Mouse (Mus musculus) liver, adult (tissue): ENCODE data around the gene Otor.

Source experiments
- GATA4 ChIP-seq: IDR thresholded peaks from 2 replicates; pipeline ENCODE4 v1.6.1; 2014; ENCODE audit warnings: mild to moderate bottlenecking, low read length; ENCODE audit not compliant: insufficient replicate concordance

Gene Otor

DNA sequence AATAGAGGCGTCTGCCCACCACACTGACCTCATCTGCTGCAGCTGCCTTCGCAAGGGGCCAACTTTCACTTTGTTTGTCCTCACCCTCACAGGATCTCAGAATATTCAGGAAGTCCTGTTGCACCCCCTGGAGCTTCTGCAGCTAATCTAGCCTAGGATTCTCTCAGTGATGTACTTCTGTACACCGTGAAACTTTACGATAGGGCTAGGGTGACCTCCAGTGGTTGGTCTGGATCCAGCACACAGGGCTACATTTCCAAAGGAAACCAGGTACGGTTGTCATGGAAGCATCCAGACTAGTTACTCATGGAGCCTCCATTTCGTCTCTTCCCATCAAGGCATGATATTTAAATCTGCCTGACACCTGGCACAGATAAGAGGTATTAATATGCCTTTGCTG, 15.5 kb downstream of the Otor start:
- no peak for TF ChIP-seq GATA4

DNA sequence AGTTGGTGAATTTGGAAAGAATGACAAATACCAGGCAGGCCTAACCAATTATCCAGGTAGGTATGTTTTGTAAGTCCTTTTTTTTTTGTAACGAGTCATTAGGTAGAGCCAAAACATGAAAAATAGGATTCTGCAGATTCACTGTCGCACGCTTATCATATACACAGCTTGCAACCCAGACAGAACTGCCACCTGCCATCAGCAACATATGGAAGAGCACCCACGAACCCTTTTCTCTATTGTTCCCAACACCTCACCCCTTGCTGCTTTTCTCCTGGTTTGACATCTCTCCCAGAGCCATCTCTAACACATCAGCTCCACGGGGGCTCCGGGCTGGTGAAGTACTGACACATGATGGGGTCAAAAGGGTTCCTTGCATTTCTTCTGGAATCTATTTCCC, 16.5 kb downstream of the Otor start:
- TF ChIP-seq GATA4, result no peak

DNA sequence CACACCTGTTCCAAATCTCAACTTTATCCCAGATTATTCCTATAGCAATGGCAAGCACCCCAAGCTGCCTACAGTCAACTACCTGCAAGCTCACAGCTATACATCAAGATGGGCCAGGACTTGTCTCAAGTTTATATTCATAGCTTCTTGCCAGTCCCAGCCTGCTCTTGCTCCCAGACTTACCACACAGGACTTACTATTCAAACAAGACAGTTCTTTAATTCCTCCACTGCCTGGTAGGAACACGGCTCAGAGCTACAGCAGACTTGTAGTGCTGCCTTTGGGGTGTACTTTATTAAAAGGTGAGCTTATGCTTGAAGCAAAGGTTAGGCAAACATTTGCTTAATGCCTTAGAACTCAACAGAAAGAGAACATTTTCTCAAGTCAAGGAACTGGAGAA, 18.9 kb downstream of the Otor start:
- TF ChIP-seq GATA4, result no peak

DNA sequence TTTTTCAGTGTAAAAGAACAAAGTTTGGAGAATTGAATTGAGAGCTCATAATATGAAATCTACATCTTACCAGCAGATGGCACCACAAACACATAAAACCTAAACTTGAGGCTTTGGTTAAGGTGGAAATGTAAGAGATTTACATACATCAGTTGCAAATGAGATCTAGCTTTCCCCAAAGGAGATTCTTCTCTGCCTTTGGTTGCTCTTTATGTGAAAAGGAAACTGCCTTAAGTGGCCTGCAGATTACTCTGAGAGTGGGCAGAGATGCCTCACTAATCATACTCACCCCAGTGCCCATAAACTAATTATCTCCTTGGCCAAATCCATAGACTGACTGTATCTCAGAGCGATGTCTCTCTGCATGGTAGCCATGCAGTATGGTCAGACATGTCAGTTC, 35.6 kb downstream of the Otor start:
- no peak for TF ChIP-seq GATA4

DNA sequence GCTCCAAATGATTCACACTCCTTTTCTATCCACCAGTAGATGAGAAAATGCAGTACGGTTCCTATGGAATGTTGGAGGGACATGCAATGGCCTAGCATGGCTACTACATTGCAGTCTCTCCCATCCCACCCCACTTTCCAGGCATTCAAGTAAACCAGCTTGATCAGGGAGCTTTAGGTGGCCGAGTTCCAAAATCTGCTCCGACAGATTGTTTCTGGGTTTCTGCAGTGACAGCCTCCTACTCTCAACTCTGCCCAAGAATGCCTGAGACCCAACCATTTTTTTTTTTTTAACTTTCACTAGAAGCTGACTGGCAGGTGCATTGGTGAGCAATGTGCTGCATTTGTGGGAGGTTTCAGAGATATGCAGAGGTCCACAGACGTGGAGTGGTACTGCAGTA, 36.4 kb downstream of the Otor start:
- no peak for TF ChIP-seq GATA4

DNA sequence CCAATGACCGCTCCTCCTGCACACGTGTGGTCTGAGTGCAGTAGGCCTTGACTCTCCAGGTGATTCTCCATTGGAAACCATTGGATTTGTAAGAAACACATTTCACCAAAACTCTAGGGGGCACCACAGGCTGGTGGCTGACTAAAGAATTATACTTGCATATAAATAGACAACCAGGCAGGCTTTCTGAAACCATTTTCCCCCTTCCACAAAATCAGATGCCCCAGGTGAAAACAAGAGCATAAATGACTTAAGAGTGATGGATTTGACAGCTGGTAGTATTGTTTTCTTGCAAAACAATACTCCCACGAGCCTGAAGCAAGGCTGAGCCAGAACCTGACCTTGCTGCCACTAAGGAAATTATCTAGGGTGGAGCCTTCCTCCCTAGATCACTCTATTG, 39.2 kb downstream of the Otor start:
- no peak for TF ChIP-seq GATA4

DNA sequence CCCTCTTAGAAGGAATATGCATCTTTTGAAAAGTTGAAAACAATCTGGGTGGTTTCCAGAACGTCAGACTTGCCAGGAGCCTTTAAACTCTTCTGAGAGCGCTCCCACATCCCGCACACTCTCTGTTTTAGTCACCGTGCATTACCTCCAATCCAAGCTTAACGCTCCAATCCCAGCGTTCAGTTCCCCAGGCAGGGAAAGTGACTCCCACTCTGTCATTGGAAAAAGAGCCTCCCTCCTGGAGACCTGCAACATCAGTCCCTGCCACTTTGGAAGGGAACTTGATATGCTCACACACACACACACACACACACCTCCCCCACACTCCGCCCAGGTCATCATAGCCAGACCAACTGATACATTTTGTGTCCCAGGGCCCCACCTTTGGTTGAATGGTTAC, 39.9 kb downstream of the Otor start:
- no peak for TF ChIP-seq GATA4

DNA sequence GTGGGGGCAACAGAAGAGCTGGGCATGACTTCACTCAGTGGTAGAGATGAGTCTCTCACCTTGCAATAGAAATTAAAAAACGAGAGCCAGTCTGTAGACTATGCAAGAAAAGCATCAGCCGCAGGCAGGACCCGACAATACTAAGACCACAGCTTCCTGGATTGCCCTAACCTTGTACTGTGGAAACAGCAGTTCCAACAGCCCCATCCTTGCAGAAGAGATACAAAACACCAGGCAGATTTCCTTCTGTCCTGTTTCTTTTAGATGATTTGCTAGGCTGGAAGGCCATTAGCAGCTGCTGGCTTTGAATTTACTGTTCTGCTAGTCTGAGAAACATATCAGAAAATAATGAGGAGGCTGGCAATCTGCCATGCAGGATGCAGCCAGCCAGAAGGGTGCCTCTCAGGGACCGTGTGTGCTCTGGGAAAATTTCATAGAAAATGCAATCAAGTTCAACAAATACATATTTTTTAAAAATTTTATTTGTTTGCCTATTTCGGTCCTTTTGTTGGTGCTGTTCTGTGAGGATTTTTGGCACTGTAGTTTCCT, 52.9 kb downstream of the Otor start:
- no peak for TF ChIP-seq GATA4
